Mouse (Mus musculus): ENCODE data around the gene Serpina11.

DNA sequence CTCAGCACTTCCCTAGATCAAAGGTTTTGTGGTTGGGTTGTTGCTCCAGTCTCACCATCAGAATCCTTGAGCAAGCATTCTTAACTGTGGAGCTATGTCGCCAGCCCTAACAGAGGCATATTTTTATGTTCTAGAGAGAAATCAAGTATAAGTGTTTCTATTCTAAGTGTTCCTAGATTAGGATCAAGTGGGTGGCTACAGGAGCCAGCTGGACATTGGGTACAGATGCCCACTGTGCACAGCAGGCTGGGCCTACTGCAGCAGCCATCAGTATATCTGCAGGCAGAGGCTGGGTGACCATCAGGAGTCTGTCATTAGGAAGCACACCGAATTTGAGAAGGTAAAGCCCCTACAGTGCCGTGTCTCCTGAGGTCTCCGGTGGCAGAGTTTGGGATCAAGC is 18.7 kb downstream of the Serpina11 start:
- TF ChIP-seq CTCF (IDR thresholded peaks at IDR 0.05; ENCODE audit: borderline replicate concordance, extremely low read depth, insufficient read depth, insufficient read length) (no peak), POLR2A (IDR thresholded peaks at IDR 0.05; ENCODE audit: borderline replicate concordance, extremely low read depth, insufficient read depth, insufficient read length, poor library complexity, severe bottlenecking) (no peak)
